Mouse (Mus musculus): ENCODE measurements around the gene Serpina3j.
"Not testable (repeated sequence)": the region's sequence is repeated elsewhere in the genome, so short reads cannot be mapped to it uniquely, and the experiment has no call there.

Serpina3j gene

GRCm38 (mm10) chr12:104314253-104314652 is at the start of gene Serpina3j:
TSS of gene Serpina3j (plus strand) at chr12:104314553.
- no peak for DNase-seq (ENCODE audit: low read depth)

- DNase-seq (ENCODE audit: low read depth): no peak
Observed at GRCm38 (mm10) chr12:104266374-104266773, 48.0 kb upstream of the Serpina3j start.

DNA sequence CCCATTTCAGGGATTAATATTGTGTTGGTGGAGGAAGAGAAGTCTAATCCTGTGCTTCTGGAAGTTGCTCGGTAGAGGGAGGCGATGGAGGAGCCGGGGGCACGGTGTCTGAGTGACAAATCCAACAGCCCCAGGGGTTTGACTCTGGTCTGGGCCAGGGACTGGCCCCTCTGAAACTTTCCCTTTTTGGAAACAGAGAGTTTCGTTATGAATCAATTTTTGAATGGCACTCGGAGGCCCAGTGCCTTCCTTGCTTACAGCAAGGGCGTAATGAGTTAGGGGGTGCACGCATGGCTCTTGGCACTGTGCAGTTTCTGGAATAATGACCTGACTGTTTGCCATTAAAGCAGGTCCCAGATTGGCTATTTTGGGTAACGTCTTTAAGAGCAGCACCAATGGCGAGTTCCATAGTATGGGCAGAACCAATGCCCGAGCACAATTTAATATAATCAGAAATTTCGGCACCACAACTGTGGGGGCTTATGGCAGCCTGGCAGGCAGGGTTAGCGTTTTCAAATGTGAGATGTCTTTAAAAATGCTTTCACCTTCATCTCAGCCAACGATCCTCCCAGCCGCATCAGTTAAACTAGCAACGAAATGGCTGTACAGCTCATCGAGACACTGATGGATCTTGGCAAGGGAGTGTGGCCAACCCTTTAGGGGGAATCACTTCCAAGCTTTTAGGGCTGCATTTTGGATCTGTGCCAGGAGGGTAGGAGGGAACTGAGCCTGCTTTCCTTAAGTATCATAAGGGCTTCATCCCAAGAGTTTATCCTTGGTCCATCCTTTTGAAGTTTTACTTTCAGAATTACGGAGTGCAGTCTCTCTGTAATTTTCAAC is 35.9 kb upstream of the Serpina3j start:
- no peak for DNase-seq (ENCODE audit: low read depth)

DNA sequence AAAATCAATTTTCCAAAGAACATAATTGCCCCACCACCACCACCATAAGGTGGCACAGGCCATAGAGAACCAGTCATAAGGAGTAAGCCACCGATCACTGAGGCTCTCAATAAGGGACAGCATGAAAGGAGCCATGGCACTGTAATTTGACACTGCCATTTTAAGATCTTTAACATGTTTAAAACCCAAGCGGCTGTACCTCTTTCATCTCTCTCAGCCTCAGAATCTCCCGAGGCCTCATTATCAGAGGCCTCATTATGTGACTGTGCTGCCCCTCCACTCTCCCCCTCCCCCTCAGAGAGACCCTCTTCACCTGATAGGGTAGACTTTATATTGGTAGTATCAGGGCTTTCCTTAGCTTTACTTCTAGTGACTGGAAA is 35.3 kb upstream of the Serpina3j start:
- DNase-seq (ENCODE audit: low read depth): no peak

GRCm38 (mm10) chr12:104283380-104283779 is 31.0 kb upstream of the Serpina3j start:
- no peak for DNase-seq (ENCODE audit: low read depth)

- no peak for DNase-seq (ENCODE audit: low read depth)
Observed at GRCm38 (mm10) chr12:104288336-104288735, 26.0 kb upstream of the Serpina3j start.

GRCm38 (mm10) chr12:104289872-104290271 is 24.5 kb upstream of the Serpina3j start:
- no peak for DNase-seq (ENCODE audit: low read depth)

DNA sequence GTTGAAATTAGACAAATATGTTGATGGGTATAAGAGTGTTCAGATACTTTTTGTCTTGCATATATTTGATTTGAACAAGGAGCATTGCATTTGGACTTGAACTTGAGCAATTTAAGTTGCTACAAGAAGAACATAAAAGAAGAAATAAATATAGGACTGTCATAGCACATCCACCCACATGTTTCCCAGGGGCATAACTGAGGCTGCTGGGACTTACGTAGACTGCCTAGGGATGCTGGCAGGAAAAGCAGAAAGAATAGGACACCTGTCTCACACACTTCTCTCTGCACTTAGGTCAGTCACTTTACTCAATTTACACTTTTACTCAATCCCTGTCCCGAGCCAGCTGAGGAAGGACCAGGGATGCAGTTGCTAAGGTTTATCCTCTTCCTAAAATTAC is 20.4 kb upstream of the Serpina3j start:
- no peak for DNase-seq (ENCODE audit: low read depth)

DNA sequence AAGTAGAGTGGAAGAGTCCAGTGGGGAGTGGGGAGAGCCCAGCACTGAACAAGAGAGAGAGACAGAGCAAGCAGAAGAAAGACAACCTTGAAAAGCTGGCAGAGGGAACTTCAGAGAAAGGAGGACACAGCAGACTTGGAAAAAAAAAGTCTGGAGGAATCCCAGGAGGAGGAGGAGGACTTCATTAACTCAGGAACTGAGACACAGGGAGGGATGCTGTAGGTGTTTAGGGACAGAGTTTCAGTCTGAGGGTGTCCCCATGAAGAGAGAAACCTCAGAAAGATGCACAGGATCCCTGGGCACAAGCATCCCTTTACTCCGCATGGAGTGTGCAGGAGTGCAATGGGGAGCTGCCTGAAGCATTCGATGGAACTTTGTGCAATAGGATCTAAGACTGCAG is 16.3 kb upstream of the Serpina3j start:
- no peak for DNase-seq (ENCODE audit: low read depth)

DNA sequence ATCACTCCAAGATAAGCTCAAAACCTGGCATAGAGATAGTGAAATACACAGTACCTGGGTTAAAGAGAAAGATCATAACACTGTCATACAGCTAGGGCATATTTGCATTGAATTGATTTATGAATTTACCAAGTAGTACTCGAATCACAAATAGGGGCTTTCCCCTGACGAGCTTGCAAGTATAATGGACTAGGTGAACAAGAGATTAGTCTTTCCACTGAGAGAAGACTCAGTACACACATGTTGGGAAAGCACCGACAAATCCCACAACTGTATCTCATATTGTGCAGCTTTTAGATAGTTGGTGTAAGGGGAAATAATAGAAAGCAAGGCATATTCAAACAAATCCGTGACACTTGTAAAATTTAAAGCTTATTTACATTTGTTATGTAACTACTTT is 8.4 kb upstream of the Serpina3j start:
- no peak for DNase-seq (ENCODE audit: low read depth)

- DNase-seq (ENCODE audit: low read depth): no peak
Observed at GRCm38 (mm10) chr12:104322454-104322853, 8.1 kb downstream of the Serpina3j start.

GRCm38 (mm10) chr12:104331701-104332100 is 17.3 kb downstream of the Serpina3j start:
- no peak for DNase-seq (ENCODE audit: low read depth)

DNA sequence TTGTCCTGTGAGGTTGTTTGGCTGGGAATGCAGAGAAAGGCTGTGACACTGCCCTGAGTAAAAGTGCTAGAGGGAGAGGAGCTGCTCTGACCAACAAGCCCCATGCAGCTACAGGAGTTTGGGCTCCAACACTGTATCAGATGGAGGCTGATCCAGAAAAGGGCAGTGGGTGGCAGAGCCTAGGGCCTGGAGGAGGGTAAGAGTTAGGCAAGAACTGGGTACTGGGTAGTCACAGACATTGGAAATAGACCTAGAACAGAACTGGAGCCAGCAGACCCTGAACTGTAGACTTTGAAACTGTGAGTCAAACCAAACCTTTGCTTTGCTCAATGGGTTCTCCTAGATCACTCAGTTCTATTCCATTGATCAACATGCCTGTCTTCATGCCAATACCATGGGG is 22.5 kb downstream of the Serpina3j start:
- DNase-seq (ENCODE audit: low read depth): not testable (repeated sequence)

DNA sequence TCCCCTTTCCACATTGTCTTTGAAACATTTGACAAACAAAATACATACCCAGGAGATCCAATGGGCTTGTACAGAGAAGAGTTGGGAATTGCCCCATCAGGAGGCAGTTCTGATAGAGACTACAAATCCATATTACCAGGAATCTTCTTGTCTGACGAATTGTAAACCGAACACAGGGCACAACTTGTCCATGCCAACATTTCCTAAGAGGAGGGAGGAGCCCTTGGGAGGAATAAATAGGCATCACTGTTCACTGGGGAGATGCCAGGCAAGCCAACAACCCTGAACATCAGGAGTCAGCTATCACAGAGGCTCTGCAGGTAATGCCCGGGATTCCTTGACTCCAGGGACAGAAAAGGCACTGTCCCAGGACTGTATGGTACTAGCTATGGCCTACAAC is 23.9 kb downstream of the Serpina3j start, which contains the start of the genes Serpina3k and Serpina3m:
TSS of gene Serpina3k (plus strand) at position 261 of the 400 bp plus-strand sequence.
TSS of gene Serpina3m (plus strand) at position 261 of the 400 bp plus-strand sequence.
- DNase-seq (ENCODE audit: low read depth): not testable (repeated sequence)

- no peak for DNase-seq (ENCODE audit: low read depth)
Observed at GRCm38 (mm10) chr12:104338705-104339104, 24.4 kb downstream of the Serpina3j start.

DNA sequence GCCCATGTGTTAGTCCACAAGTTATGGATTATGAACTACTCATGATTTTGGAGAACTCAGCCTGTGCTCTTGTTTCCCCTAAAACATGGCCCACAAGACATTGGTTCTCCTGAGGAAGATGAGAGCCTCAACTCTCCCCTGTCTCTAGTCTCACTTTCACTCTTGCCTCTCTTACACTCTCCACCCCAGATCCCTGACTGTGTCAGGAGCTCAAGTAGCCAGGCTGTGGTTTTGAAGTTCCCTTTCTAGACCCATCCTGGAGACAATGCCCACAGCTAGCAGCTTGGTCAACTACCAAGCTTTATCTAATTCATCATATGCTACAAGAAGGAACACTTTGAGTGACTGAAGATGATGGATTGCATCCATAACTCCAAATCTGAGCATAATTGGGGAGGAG is 28.1 kb downstream of the Serpina3j start:
- not testable (repeated sequence) for DNase-seq (ENCODE audit: low read depth)

DNA sequence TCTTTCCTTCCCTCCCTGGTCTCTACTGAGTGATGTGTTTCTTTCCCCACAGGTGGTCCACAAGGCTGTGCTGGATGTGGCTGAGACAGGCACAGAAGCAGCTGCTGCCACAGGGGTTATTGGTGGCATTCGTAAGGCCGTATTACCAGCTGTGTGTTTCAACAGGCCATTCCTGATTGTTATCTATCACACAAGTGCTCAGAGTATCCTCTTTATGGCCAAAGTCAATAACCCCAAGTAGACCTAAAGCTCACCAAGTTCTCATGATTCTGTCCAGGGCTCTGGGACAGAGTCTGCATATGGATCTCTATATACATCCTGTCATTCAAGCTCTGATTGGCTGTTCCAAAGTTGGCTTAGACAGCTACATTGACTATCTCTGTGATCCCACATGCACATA is 30.8 kb downstream of the Serpina3j start:
- no peak for DNase-seq (ENCODE audit: low read depth)

DNA sequence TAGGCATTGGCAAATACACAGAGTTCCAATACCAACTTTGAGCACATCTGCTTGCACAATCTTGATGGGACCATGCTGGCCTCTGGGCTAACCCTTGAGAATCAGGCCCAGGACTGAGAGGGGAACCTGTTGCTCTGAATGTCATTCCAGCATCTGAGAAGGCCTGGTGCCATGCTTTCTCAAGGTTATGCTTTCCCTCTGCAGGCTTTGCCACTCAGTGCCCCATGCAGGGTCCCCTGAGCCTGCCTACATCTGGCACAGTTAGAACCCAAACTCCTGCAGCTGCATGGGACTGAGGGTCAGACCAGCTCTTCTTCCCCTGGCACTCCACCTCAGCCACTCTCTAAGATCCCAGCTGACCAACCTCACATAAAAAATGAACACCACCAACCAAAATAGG is 31.4 kb downstream of the Serpina3j start:
- no peak for DNase-seq (ENCODE audit: low read depth)

- DNase-seq (ENCODE audit: low read depth): no peak
Observed at GRCm38 (mm10) chr12:104347091-104347490, 32.7 kb downstream of the Serpina3j start.

- not testable (repeated sequence) for DNase-seq (ENCODE audit: low read depth)
Observed at GRCm38 (mm10) chr12:104351812-104352211, 37.5 kb downstream of the Serpina3j start.

DNA sequence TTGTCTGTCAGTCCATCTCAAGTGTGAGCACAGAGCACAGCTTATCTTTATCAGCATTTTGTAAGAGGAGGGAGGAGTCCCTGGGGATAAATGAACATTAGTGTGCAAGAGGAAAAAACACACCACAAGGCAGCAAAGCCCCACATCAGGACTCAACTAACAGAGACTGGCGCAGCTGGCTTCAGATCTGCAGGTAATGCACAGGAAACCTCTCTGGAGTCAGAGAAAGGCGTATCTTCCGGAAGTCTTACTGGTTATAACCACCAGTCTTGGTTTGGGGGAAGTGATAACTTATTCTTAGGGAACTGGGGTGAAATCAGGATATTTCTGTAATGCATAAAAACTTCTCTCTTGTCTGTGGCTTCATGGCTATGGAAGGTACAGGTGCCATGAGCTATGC is 41.7 kb downstream of the Serpina3j start:
- DNase-seq (ENCODE audit: low read depth): no peak

DNA sequence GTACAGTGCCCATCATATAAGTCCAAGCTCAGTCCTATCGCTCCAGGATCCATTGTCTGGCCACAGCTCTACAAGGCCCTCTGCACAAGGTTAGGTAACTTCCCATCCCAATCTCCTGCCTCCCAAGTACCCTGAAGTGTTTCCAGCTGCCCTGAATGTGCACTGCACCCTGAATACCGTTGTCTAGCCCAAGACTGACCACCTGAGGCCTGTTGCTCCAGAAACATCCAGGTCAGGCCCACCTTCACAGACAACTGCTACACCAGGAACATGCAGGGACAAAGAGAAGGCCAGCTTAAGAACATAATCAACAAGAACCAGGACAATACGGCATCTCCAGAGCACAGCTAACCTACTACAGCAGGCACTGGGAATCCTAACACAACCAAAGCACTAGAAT is 55.6 kb downstream of the Serpina3j start:
- DNase-seq (ENCODE audit: low read depth): no peak
